Comparison of ENCODE assay signal across 8 mouse cellular contexts in genomic region chrX:73480334-73480733, GRCm38 (mm10). TPM values are rescaled to one million over a fixed set of nuclear protein-coding genes. Genes with fewer than 3 reads are reported as not detected.
DNase-seq lines count a peak whose midpoint lies in the region; ATAC-seq lines count a peak whose summit lies in the region.
"Had no signal": no experiment of that assay in that cellular context is flagged by ENCODE, and none has a peak within 500 bp of the region (broad histone marks: within the 10 kb centered on the region; RNA-seq: fewer than 3 reads in every experiment).

No protein-coding gene starts in this region.

- 0 out of 2 replicates have a peak overlapping the region, but pooled peaks have one; percentile 4 for H3K27ac ChIP-seq in brown adipose tissue, adult 24 weeks (replicated peaks; ENCODE audit: low read depth, low read length)
- H3K27ac ChIP-seq in embryonic facial prominence, embryonic 13.5 days, result peak overlapping the region; percentile 78
- peak overlapping the region; percentile 51; the same call in 1 of the 2 replicates for H3K27ac ChIP-seq in kidney, embryonic 14.5 days (ENCODE audit: low read depth, low read length)
- H3K27ac ChIP-seq in lung, embryonic 16.5 days (ENCODE audit: low read length), result peak overlapping the region; percentile 88

- H3K9me3 ChIP-seq in embryonic facial prominence, embryonic 13.5 days, result no peaks in the 10 kb centered on the region
- H3K9me3 ChIP-seq in kidney, embryonic 14.5 days (ENCODE audit: control insufficient read depth, low read length), result no peaks in the 10 kb centered on the region
- H3K9me3 ChIP-seq in lung, embryonic 16.5 days (ENCODE audit: control insufficient read depth, low read length), result no peaks in the 10 kb centered on the region

- 45% methylated on average over 2 of the region's 2 CpGs for WGBS in embryonic facial prominence, embryonic 13.5 days
- WGBS in kidney, embryonic 14.5 days, result 52% methylated on average over 2 of the region's 2 CpGs
- 32% methylated on average over 2 of the region's 2 CpGs for WGBS in lung, embryonic 16.5 days

- no peak for DNase-seq in cerebellum, adult 18-20 months

- H3K4me1 ChIP-seq in brown adipose tissue, adult 24 weeks (ENCODE audit: control insufficient read depth, insufficient read depth, insufficient read length, low read length), result peaks cover 9% of the 10 kb centered on the region
- peaks cover 50% of the 10 kb centered on the region for H3K4me1 ChIP-seq in embryonic facial prominence, embryonic 13.5 days
- no peaks in the 10 kb centered on the region for H3K4me1 ChIP-seq in kidney, embryonic 14.5 days (ENCODE audit: control insufficient read depth, insufficient read depth, low read length)
- H3K4me1 ChIP-seq in lung, embryonic 16.5 days (replicated peaks; ENCODE audit: control insufficient read depth, insufficient read depth, low read length), result peaks cover 30% of the 10 kb centered on the region

- no peak overlapping the region for H3K9ac ChIP-seq in embryonic facial prominence, embryonic 13.5 days
- no peak overlapping the region for H3K9ac ChIP-seq in kidney, embryonic 14.5 days (ENCODE audit: low read depth, low read length)
- no peak overlapping the region for H3K9ac ChIP-seq in lung, embryonic 16.5 days (ENCODE audit: low read length)

- no peak overlapping the region for H3K4me2 ChIP-seq in embryonic facial prominence, embryonic 13.5 days
- no peak overlapping the region for H3K4me2 ChIP-seq in kidney, embryonic 14.5 days (replicated peaks; ENCODE audit: low read depth, low read length)
- no peak overlapping the region for H3K4me2 ChIP-seq in lung, embryonic 16.5 days (ENCODE audit: low read depth, low read length)

- peaks cover 14% of the 10 kb centered on the region for H3K27me3 ChIP-seq in embryonic facial prominence, embryonic 13.5 days
- no peaks in the 10 kb centered on the region for H3K27me3 ChIP-seq in kidney, embryonic 14.5 days (ENCODE audit: control insufficient read depth, insufficient read depth, low read length)
- no peaks in the 10 kb centered on the region for H3K27me3 ChIP-seq in lung, embryonic 16.5 days (ENCODE audit: control insufficient read depth, insufficient read depth, low read depth, low read length)

- no peaks in the 10 kb centered on the region for H3K36me3 ChIP-seq in embryonic facial prominence, embryonic 13.5 days
- no peaks in the 10 kb centered on the region for H3K36me3 ChIP-seq in kidney, embryonic 14.5 days (ENCODE audit: control insufficient read depth, insufficient read depth, low read length)
- H3K36me3 ChIP-seq in lung, embryonic 16.5 days (ENCODE audit: control insufficient read depth, insufficient read depth, low read length), result no peaks in the 10 kb centered on the region

- H3K4me3 ChIP-seq in brown adipose tissue, adult 24 weeks (ENCODE audit: insufficient read depth, low read depth, low read length), result no peak overlapping the region
- H3K4me3 ChIP-seq in embryonic facial prominence, embryonic 13.5 days, result no peak overlapping the region
- no peak overlapping the region for H3K4me3 ChIP-seq in kidney, embryonic 14.5 days (ENCODE audit: low read length)
- no peak overlapping the region for H3K4me3 ChIP-seq in lung, embryonic 16.5 days (ENCODE audit: low read length)

- ATAC-seq in embryonic facial prominence, embryonic 13.5 days (ENCODE audit: insufficient number of reproducible peaks, insufficient read depth, low FRiP score, low TSS enrichment, low read depth), result no peak
- ATAC-seq in kidney, embryonic 14.5 days (ENCODE audit: low FRiP score, low TSS enrichment), result no peak
- peak; percentile 37 for ATAC-seq in lung, embryonic 16.5 days (ENCODE audit: low read depth)
- no peak for ATAC-seq in cerebellum, adult (ENCODE audit: insufficient number of reproducible peaks, low FRiP score, low TSS enrichment)
- ATAC-seq in CD4-positive, CD25-positive, alpha-beta regulatory T cell, adult 4 months, result no peak
- ATAC-seq: activated CD4-positive, CD25-positive, alpha-beta regulatory T cell, adult 4 months had no signal

RNA-seq across cellular contexts. Expression of gene Bgn, which starts 3.1 kb away (rescaled TPM):
- 67.1 and 108 TPM in 2 replicates for polyA plus RNA-seq in brown adipose tissue, adult 24 weeks (2012; ENCODE audit: insufficient read depth, insufficient read length, missing spikeins)
- 121 and 154 TPM in 2 replicates for polyA plus RNA-seq in embryonic facial prominence, embryonic 13.5 days (2015; fragmentation: Nextera tagmentation; extraction: Ambion mirVana)
- 62.5 and 84.0 TPM in 2 replicates for polyA plus RNA-seq in kidney, embryonic 14.5 days (2014; fragmentation: Nextera tagmentation; extraction: Ambion mirVana)
- polyA plus RNA-seq in lung, embryonic 16.5 days (2015; fragmentation: Nextera tagmentation; extraction: Ambion mirVana), result 206 and 225 TPM in 2 replicates
- polyA plus RNA-seq in CD4-positive, CD25-positive, alpha-beta regulatory T cell, adult 4 months (2017; shearing (Covaris generic)), result not detected
- polyA plus RNA-seq: activated CD4-positive, CD25-positive, alpha-beta regulatory T cell, adult 4 months had no signal

RNA-seq across cellular contexts. Expression of gene Haus7, which starts 21.5 kb away (rescaled TPM):
- polyA plus RNA-seq in brown adipose tissue, adult 24 weeks (2012; ENCODE audit: insufficient read depth, insufficient read length, missing spikeins), result 9.6 and 14.9 TPM in 2 replicates
- polyA plus RNA-seq in embryonic facial prominence, embryonic 13.5 days (2015; fragmentation: Nextera tagmentation; extraction: Ambion mirVana), result 83.0 and 96.2 TPM in 2 replicates
- 61.2 and 62.3 TPM in 2 replicates for polyA plus RNA-seq in kidney, embryonic 14.5 days (2014; fragmentation: Nextera tagmentation; extraction: Ambion mirVana)
- polyA plus RNA-seq in lung, embryonic 16.5 days (2015; fragmentation: Nextera tagmentation; extraction: Ambion mirVana), result 54.2 and 54.4 TPM in 2 replicates
- polyA plus RNA-seq in CD4-positive, CD25-positive, alpha-beta regulatory T cell, adult 4 months (2017; shearing (Covaris generic)), result 10 to 100 TPM; 23.5 to 27.7 TPM

RNA-seq across cellular contexts. Expression of gene Atp2b3, which starts 22.6 kb away (rescaled TPM):
- not detected in 2 replicates for polyA plus RNA-seq in brown adipose tissue, adult 24 weeks (2012; ENCODE audit: insufficient read depth, insufficient read length, missing spikeins)
- polyA plus RNA-seq in embryonic facial prominence, embryonic 13.5 days (2015; fragmentation: Nextera tagmentation; extraction: Ambion mirVana), result 0.24 and 0.28 TPM in 2 replicates
- 0.29 and 0.42 TPM in 2 replicates for polyA plus RNA-seq in kidney, embryonic 14.5 days (2014; fragmentation: Nextera tagmentation; extraction: Ambion mirVana)
- 0.11 TPM in 1 of 2 replicates, not detected in the other for polyA plus RNA-seq in lung, embryonic 16.5 days (2015; fragmentation: Nextera tagmentation; extraction: Ambion mirVana)
- polyA plus RNA-seq in CD4-positive, CD25-positive, alpha-beta regulatory T cell, adult 4 months (2017; shearing (Covaris generic)), result not detected
- polyA plus RNA-seq: activated CD4-positive, CD25-positive, alpha-beta regulatory T cell, adult 4 months had no signal

RNA-seq across cellular contexts. Expression of gene Trex2, which starts 45.2 kb away (rescaled TPM):
- polyA plus RNA-seq in brown adipose tissue, adult 24 weeks (2012; ENCODE audit: insufficient read depth, insufficient read length, missing spikeins), result not detected in 2 replicates
- 0.55 TPM in 1 of 2 replicates, not detected in the other for polyA plus RNA-seq in embryonic facial prominence, embryonic 13.5 days (2015; fragmentation: Nextera tagmentation; extraction: Ambion mirVana)
- not detected in 2 replicates for polyA plus RNA-seq in kidney, embryonic 14.5 days (2014; fragmentation: Nextera tagmentation; extraction: Ambion mirVana)
- not detected in 2 replicates for polyA plus RNA-seq in lung, embryonic 16.5 days (2015; fragmentation: Nextera tagmentation; extraction: Ambion mirVana)
- polyA plus RNA-seq in CD4-positive, CD25-positive, alpha-beta regulatory T cell, adult 4 months (2017; shearing (Covaris generic)), result not detected
- polyA plus RNA-seq: activated CD4-positive, CD25-positive, alpha-beta regulatory T cell, adult 4 months had no signal

Comparison
In these comparisons a context has a peak if more than half of its experiments do, and no peak if none do; other contexts are left out.
1. H3K27ac ChIP-seq: peak in every context shown above with its lines; median percentile 88 in lung, embryonic 16.5 days; 78 in embryonic facial prominence, embryonic 13.5 days; 51 in kidney, embryonic 14.5 days; 4 in brown adipose tissue, adult 24 weeks.
2. RNA of gene Bgn, which starts 3.1 kb away (polyA plus RNA-seq): 206 to 225 TPM in lung, embryonic 16.5 days, 121 to 154 TPM in embryonic facial prominence, embryonic 13.5 days, 67.1 to 108 TPM in brown adipose tissue, adult 24 weeks and 62.5 to 84.0 TPM in kidney, embryonic 14.5 days; not detected in CD4-positive, CD25-positive, alpha-beta regulatory T cell, adult 4 months; every median in the first group is over 10 times any median in the second.